Mouse (Mus musculus) limb, embryonic 10.5 days (tissue): Measurements from ENCODE around the gene Cdh1. TPM values are rescaled to one million over a fixed set of nuclear protein-coding genes. Genes with fewer than 3 reads are reported as not detected.

Experiments used
- DNase-seq: peaks from one replicate; pipeline ENCODE4 v3.0.0-alpha.2; 2017; ENCODE audit warnings: low spot score
- H3K27ac ChIP-seq: fragments of 300-500 bp; sonication (generic); 2 replicates; pipeline ENCODE4 v1.5.1; 2016; ENCODE audit warnings: mild to moderate bottlenecking
- H3K27me3 ChIP-seq: fragments of 300-500 bp; sonication (generic); 2 replicates; pipeline ENCODE4 v1.6.1; 2016; ENCODE audit warnings: low read depth, mild to moderate bottlenecking; ENCODE audit not compliant: poor library complexity, severe bottlenecking
- H3K36me3 ChIP-seq: fragments of 300-500 bp; sonication (generic); 2 replicates; pipeline ENCODE4 v1.6.1; 2016; ENCODE audit warnings: mild to moderate bottlenecking, moderate library complexity
- H3K4me1 ChIP-seq: fragments of 300-500 bp; sonication (generic); 2 replicates; pipeline ENCODE4 v1.6.1; 2016
- H3K4me3 ChIP-seq: fragments of 300-500 bp; sonication (generic); 2 replicates; pipeline ENCODE4 v1.5.1; 2016; ENCODE audit warnings: mild to moderate bottlenecking, moderate library complexity
- H3K9me3 ChIP-seq: fragments of 300-500 bp; sonication (generic); replicated peaks from 2 replicates; pipeline ENCODE4 v1.6.1; 2016; ENCODE audit warnings: mild to moderate bottlenecking
- whole genome bisulfite sequencing: fragments of 180-500 bp; shearing (Covaris S2); methylation state at CpG from one replicate; pipeline ENCODE4 v1.1.7; 2016; 5-methylcytosine and 5-hydroxymethylcytosine counted together
- polyA plus RNA-seq: library from polyadenylated mRNA; unstranded; fragments of >200 nt; fragmentation: Nextera tagmentation; extraction: Ambion mirVana; gene quantifications from 2 replicates; pipeline ENCODE4 v1.2.1, GENCODE M21; 2016

The Cdh1 gene
- polyA plus RNA-seq, 1 experiment from 2014 or later = 16.4 TPM

- Histone ChIP-seq H3K4me1 (peaks cover 41% of the 10 kb centered on the region), H3K9me3 (no peaks in the 10 kb centered on the region; the same call in 1 of the 2 replicates), H3K27me3 (no peaks in the 10 kb centered on the region), H3K27ac (no peak overlapping the region), H3K4me3 (no peak overlapping the region), H3K36me3 (no peaks in the 10 kb centered on the region)
- no peak for DNase-seq
- 81% methylated on average over 6 of the region's 6 CpGs for WGBS
These were observed 14.7 kb downstream of the Cdh1 start for GRCm38 (mm10) chr8:106617865-106618264.

- DNase-seq = no peak
- WGBS = 57% methylated on average over 6 of the region's 6 CpGs
- H3K27me3 ChIP-seq = no peaks in the 10 kb centered on the region
- no peaks in the 10 kb centered on the region for H3K36me3 ChIP-seq
- no peaks in the 10 kb centered on the region; the same call in 1 of the 2 replicates for H3K9me3 ChIP-seq
- no peak overlapping the region for H3K27ac ChIP-seq
- H3K4me1 ChIP-seq = peaks cover 45% of the 10 kb centered on the region
- no peak overlapping the region for H3K4me3 ChIP-seq
These were observed 15.2 kb downstream of the Cdh1 start for GRCm38 (mm10) chr8:106618324-106618723.

GRCm38 (mm10) chr8:106619549-106620245 lies 16.5 kb downstream of the Cdh1 start:
- 61% methylated on average over 9 of the region's 9 CpGs for WGBS
- peak; percentile 47 for DNase-seq
- no peaks in the 10 kb centered on the region for H3K27me3 ChIP-seq
- no peaks in the 10 kb centered on the region; the same call in 1 of the 2 replicates for H3K9me3 ChIP-seq
- peaks cover 42% of the 10 kb centered on the region for H3K4me1 ChIP-seq
- peak overlapping the region; percentile 77 for H3K27ac ChIP-seq
- no peak overlapping the region for H3K4me3 ChIP-seq
- H3K36me3 ChIP-seq = no peaks in the 10 kb centered on the region

- peak overlapping the region; percentile 77 for H3K27ac ChIP-seq
- no peak overlapping the region for H3K4me3 ChIP-seq
- no peaks in the 10 kb centered on the region for H3K27me3 ChIP-seq
- H3K4me1 ChIP-seq = peaks cover 38% of the 10 kb centered on the region
- 87% methylated on average over 2 of the region's 2 CpGs for WGBS
- no peaks in the 10 kb centered on the region; the same call in 1 of the 2 replicates for H3K9me3 ChIP-seq
- H3K36me3 ChIP-seq = no peaks in the 10 kb centered on the region
- no peak for DNase-seq
These were observed 17.3 kb downstream of the Cdh1 start for GRCm38 (mm10) chr8:106620488-106620887.

- Histone ChIP-seq H3K27ac (no peak overlapping the region), H3K27me3 (no peaks in the 10 kb centered on the region), H3K9me3 (no peaks in the 10 kb centered on the region)
These were observed 19.9 kb downstream of the Cdh1 start for GRCm38 (mm10) chr8:106623016-106623415.

GRCm38 (mm10) chr8:106623451-106623850 lies 20.3 kb downstream of the Cdh1 start:
- 93% methylated on average over 3 of the region's 3 CpGs for WGBS
- no peaks in the 10 kb centered on the region for H3K27me3 ChIP-seq
- no peak for DNase-seq
- no peak overlapping the region for H3K27ac ChIP-seq
- H3K4me3 ChIP-seq = no peak overlapping the region
- H3K9me3 ChIP-seq = no peaks in the 10 kb centered on the region
- H3K4me1 ChIP-seq = peaks cover 24% of the 10 kb centered on the region
- no peaks in the 10 kb centered on the region for H3K36me3 ChIP-seq

More at GRCm38 (mm10) chr8:106623016-106623415, 19.9 kb downstream of the Cdh1 start:
- WGBS = 64% methylated on average over 5 of the region's 5 CpGs
- DNase-seq = no peak
- Histone ChIP-seq H3K4me3 (no peak overlapping the region), H3K36me3 (no peaks in the 10 kb centered on the region), H3K4me1 (peaks cover 27% of the 10 kb centered on the region)

GRCm38 (mm10) chr8:106623954-106624353 lies 20.8 kb downstream of the Cdh1 start:
- no peak overlapping the region for H3K4me3 ChIP-seq
- no peaks in the 10 kb centered on the region for H3K9me3 ChIP-seq
- DNase-seq = no peak
- no peaks in the 10 kb centered on the region for H3K27me3 ChIP-seq
- peaks cover 20% of the 10 kb centered on the region for H3K4me1 ChIP-seq
- no peak overlapping the region for H3K27ac ChIP-seq
- H3K36me3 ChIP-seq = no peaks in the 10 kb centered on the region

GRCm38 (mm10) chr8:106624743-106625142 lies 21.6 kb downstream of the Cdh1 start:
- WGBS = 92% methylated on average over 3 of the region's 3 CpGs
- Histone ChIP-seq H3K4me3 (no peak overlapping the region), H3K27me3 (no peaks in the 10 kb centered on the region), H3K9me3 (no peaks in the 10 kb centered on the region), H3K27ac (no peak overlapping the region), H3K36me3 (no peaks in the 10 kb centered on the region), H3K4me1 (peaks cover 16% of the 10 kb centered on the region)
- no peak for DNase-seq

- WGBS = 82% methylated on average over 9 of the region's 9 CpGs
- no peak overlapping the region for H3K4me3 ChIP-seq
- no peaks in the 10 kb centered on the region for H3K36me3 ChIP-seq
- H3K27me3 ChIP-seq = no peaks in the 10 kb centered on the region
- H3K4me1 ChIP-seq = peaks cover 6% of the 10 kb centered on the region; the same call in 1 of the 2 replicates
- H3K27ac ChIP-seq = no peak overlapping the region
- no peak for DNase-seq
- no peaks in the 10 kb centered on the region for H3K9me3 ChIP-seq
These were observed 23.1 kb downstream of the Cdh1 start for GRCm38 (mm10) chr8:106626096-106626865.

- no peaks in the 10 kb centered on the region for H3K27me3 ChIP-seq
- H3K9me3 ChIP-seq = no peaks in the 10 kb centered on the region
- 79% methylated on average over 11 of the region's 11 CpGs for WGBS
- H3K4me1 ChIP-seq = peaks cover 9% of the 10 kb centered on the region
- H3K27ac ChIP-seq = no peak overlapping the region
- no peak overlapping the region for H3K4me3 ChIP-seq
- no peak for DNase-seq
- H3K36me3 ChIP-seq = no peaks in the 10 kb centered on the region
These were observed 25.3 kb downstream of the Cdh1 start for GRCm38 (mm10) chr8:106628291-106628964.

GRCm38 (mm10) chr8:106629456-106629855 lies 26.3 kb downstream of the Cdh1 start:
- Histone ChIP-seq H3K27ac (no peak overlapping the region), H3K4me3 (no peak overlapping the region), H3K27me3 (no peaks in the 10 kb centered on the region), H3K4me1 (peaks cover 11% of the 10 kb centered on the region), H3K9me3 (no peaks in the 10 kb centered on the region), H3K36me3 (no peaks in the 10 kb centered on the region)
- DNase-seq = no peak
- WGBS = 67% methylated on average over 5 of the region's 5 CpGs

GRCm38 (mm10) chr8:106631904-106632303 lies 28.8 kb downstream of the Cdh1 start:
- H3K36me3 ChIP-seq = no peaks in the 10 kb centered on the region
- no peaks in the 10 kb centered on the region for H3K27me3 ChIP-seq
- WGBS = 47% methylated on average over 5 of the region's 5 CpGs
- peaks cover 17% of the 10 kb centered on the region for H3K4me1 ChIP-seq
- no peaks in the 10 kb centered on the region for H3K9me3 ChIP-seq
- H3K4me3 ChIP-seq = no peak overlapping the region
- H3K27ac ChIP-seq = no peak overlapping the region
- no peak for DNase-seq

- DNase-seq = no peak
- 21% methylated on average over 8 of the region's 8 CpGs for WGBS
- Histone ChIP-seq H3K4me3 (no peak overlapping the region), H3K36me3 (no peaks in the 10 kb centered on the region), H3K9me3 (no peaks in the 10 kb centered on the region), H3K27ac (no peak overlapping the region), H3K27me3 (no peaks in the 10 kb centered on the region), H3K4me1 (peaks cover 20% of the 10 kb centered on the region)
These were observed 29.5 kb downstream of the Cdh1 start for GRCm38 (mm10) chr8:106632650-106633049.
